Mouse (Mus musculus): ENCODE measurements around the gene Mageh1. TPM values are rescaled to one million over a fixed set of nuclear protein-coding genes. Genes with fewer than 3 reads are reported as not detected.
A peak's percentile ranks its signal among the peaks of the same experiment; 100 is the strongest.
"Not testable (repeated sequence)": the region's sequence is repeated elsewhere in the genome, so short reads cannot be mapped to it uniquely, and the experiment has no call there.

Mageh1 gene
- polyA plus RNA-seq (2016; fragmentation: Nextera tagmentation; extraction: Ambion mirVana), result 70.4 and 79.3 TPM in 2 replicates

DNA sequence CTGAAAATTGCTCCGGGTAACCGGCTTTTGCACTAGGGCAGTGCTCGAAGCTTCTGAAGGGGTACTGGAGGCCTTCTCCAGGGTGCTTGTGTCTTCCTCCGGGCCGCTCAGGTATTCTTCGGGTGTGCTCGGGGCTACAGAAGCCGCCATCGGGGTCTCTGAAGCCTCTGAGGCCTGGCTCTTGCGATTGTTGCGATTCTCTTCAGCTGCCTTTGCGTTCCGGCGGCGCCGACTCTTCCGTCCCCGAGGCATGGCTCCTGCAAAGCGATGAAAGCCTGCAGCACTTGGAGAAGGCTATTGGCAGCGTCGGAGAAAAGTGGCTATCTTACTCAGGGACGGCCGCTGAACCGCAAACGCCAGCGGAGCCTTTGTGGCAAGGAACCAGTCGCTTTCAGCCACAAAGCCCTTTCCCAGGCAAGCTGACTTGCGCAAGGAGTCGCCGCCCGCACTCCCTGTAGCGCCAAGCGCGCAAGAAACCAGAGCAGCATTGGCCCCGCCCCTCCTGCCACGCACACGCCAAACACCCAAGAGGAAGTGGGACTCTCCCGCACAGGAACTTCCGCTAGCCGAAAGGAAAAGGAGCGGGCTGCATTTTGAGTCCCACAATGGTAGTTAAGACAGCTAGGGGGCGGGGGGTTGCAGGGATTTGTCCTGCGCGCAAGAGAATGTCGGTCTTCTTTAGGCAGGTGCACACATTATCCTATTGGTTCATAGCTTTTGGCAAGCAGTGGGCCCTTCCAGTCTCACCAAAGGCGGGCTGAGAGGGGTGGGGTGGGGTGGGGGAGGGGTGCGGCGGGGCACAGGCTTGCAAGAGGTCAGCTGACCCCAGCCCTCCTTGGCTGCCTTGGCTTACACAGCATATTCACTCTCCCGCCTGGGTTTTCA, at the start of gene Mageh1:
TSS of gene Mageh1 (minus strand) at position 489 of the 885 bp plus-strand sequence.
- H3K9me3 ChIP-seq, result no peaks in the 10 kb centered on the region
- peaks cover 52% of the 10 kb centered on the region for H3K27me3 ChIP-seq (ENCODE audit: poor library complexity, severe bottlenecking)
- WGBS, result 17% methylated on average over 49 of the region's 49 CpGs
- peak within 1 kb of the TSS; percentile 61 for H3K4me3 ChIP-seq
- no peaks in the 10 kb centered on the region for H3K36me3 ChIP-seq (replicated peaks)
- peak within 1 kb of the TSS; percentile 94 for H3K27ac ChIP-seq
- DNase-seq (ENCODE audit: extremely low spot score, low spot score), result peak; percentile 81
- H3K4me1 ChIP-seq, result peaks cover 18% of the 10 kb centered on the region

DNA sequence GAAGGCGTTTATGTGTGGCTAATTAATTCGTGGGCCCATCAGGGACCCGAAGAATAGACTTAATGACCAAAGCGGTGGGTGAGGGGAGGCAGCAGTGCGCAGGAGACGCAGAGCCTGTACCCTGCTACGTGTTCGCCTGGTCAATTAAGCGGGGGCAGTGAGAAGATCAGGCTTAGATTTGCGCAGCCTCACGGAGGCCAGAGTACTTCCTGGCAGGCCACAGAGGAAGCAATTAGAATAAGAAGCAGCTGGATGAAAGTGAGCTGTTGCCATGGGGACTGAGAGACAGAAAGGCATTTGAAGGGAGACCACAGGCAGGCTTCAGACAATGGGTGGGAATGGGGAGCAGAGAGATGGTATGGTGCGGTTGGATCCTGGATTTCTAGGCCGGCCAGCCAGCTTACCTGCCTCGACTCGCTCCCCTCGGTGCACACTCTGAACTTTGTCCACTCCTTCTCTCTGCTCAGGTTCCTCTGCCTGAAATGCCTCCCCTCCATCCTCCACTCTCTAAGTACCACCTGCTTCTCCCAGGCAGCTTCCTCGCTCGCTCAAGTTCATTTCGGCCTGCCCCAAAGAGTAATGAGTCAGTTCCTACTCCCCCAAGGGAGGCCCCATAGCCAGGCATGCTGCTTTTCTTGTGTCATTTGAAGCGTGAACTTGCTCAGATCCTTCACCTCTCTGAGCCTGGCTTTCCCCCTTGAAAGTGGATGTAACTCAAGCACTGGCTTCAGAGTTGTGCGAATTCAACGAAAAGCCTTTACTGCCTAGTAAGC, 783 bp upstream of the Mageh1 start:
- H3K9me3 ChIP-seq; H3K36me3 ChIP-seq (replicated peaks); DNase-seq (ENCODE audit: extremely low spot score, low spot score): not testable (repeated sequence)
- Histone ChIP-seq H3K27ac (peak overlapping the region; percentile 94), H3K4me1 (peaks cover 18% of the 10 kb centered on the region), H3K27me3 (ENCODE audit: poor library complexity, severe bottlenecking) (peaks cover 59% of the 10 kb centered on the region), H3K4me3 (peak overlapping the region; percentile 61)
- WGBS, result 26% methylated on average over 7 of the region's 22 CpGs

- Histone ChIP-seq H3K27me3 (ENCODE audit: poor library complexity, severe bottlenecking) (peaks cover 24% of the 10 kb centered on the region), H3K4me1 (peaks cover 11% of the 10 kb centered on the region)
- DNase-seq (ENCODE audit: extremely low spot score, low spot score); H3K9me3 ChIP-seq; H3K27ac ChIP-seq; H3K36me3 ChIP-seq (replicated peaks); H3K4me3 ChIP-seq: not testable (repeated sequence)
These were observed 5.8 kb downstream of the Mageh1 start for GRCm38 (mm10) chrX:153031547-153031946.

DNA sequence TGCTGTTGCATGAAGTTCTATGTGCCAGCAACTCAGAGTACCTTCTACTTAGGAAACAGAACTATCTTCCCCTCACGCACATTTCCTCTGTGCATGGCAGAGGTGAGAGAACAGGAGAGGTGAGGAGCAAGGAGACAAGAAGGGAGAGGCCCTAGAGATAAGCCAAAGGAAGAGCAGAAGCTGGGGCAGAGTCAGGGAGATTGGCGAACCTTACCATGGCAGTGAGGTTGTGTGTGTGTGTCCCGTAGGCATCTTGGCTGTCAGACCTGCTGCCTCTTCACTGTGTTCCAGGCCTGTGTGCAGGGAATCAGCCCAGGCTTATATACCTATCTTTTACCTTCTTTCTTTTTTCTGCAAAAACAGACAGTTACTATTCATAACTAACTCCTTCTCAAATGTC, 11.7 kb downstream of the Mageh1 start:
- H3K27me3 ChIP-seq (ENCODE audit: poor library complexity, severe bottlenecking), result peaks cover 22% of the 10 kb centered on the region
- H3K36me3 ChIP-seq (replicated peaks); H3K4me1 ChIP-seq; H3K27ac ChIP-seq; DNase-seq (ENCODE audit: extremely low spot score, low spot score); H3K9me3 ChIP-seq; H3K4me3 ChIP-seq: not testable (repeated sequence)
- 100% methylated on average over 3 of the region's 3 CpGs for WGBS

DNA sequence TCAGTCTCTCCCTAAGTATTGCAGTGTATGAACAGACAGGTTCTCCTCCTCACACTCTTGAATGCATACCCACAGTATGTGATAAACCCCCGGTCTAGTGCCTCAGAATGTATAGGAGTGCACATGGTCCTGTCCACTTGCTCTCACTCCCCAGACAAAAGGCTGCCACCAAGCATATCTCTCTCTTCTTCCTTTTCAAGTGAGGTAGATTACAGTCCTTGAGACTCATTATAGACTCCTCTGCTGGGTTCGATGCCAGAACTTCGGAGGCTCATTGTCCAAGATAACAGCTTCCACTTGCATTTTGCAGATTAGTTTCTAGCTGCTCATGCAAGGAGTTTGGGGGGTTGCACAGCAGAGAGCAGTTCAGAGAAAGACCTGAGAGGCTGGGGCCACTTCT, 12.1 kb downstream of the Mageh1 start:
- not testable (repeated sequence) for H3K4me3 ChIP-seq; DNase-seq (ENCODE audit: extremely low spot score, low spot score); H3K9me3 ChIP-seq; H3K27ac ChIP-seq; H3K36me3 ChIP-seq (replicated peaks); H3K4me1 ChIP-seq
- no CpG with 5 or more reads among the region's 3 CpGs for WGBS
- peaks cover 22% of the 10 kb centered on the region for H3K27me3 ChIP-seq (ENCODE audit: poor library complexity, severe bottlenecking)

DNA sequence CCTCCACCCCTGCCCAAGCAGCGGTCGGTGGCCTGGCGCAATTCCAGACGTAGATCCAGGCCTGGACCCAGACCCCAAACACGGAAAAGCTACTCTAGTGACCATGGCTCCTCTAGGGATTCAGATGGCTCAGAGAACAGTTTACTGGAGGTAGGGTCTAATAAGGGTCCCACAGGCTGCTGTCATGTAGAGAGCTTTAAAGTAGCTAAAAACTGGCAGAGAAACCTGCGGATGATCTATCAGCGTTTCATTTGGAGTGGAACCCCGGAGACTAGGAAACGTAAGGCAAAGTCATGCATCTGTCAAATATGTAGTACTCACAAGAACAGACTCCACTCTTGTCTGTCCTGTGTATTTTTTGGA, 29.7 kb downstream of the Mageh1 start:
- no peak for DNase-seq (ENCODE audit: extremely low spot score, low spot score)
- Histone ChIP-seq H3K4me1 (no peaks in the 10 kb centered on the region), H3K36me3 (replicated peaks) (peaks cover 8% of the 10 kb centered on the region), H3K9me3 (no peaks in the 10 kb centered on the region), H3K27me3 (ENCODE audit: poor library complexity, severe bottlenecking) (peaks cover 51% of the 10 kb centered on the region), H3K4me3 (peak overlapping the region; percentile 65), H3K27ac (peak overlapping the region; percentile 93)
- WGBS, result 37% methylated on average over 9 of the region's 9 CpGs

DNA sequence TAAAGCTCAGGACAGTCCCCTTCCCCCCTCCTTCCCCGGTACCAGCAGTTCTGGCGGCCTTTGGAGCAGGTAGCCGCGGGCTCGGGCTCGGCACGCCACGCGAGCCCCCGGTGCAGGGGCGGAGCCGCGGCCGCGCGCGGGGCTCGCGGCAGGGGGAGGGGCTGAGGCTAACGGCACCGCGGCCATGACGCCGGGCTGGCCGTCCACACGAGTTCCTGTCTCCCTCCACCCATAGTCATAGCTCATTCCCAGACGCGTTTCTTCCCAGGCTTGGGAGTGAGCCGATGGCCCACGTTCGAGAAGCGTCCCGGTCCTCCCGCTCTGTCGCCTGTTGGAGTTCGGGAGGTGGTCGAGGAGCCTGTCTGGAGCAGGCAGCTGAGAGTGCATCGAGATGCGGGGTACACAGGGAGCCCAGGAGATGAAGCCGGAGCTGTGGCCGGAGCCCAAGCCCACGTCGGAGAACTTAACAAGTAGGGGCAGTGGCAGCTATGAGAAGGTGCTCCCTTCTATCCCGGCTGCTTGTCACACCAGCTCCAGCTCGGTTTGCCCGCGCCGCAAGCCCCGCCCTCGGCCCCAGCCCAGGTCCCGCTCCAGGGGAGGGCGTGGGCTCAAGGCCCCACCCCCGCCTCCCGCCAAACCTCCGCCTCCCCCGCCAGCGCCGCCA, 30.2 kb downstream of the Mageh1 start:
- 29% methylated on average over 53 of the region's 58 CpGs for WGBS
- no peaks in the 10 kb centered on the region for H3K9me3 ChIP-seq
- H3K4me3 ChIP-seq, result peak overlapping the region; percentile 65
- no peaks in the 10 kb centered on the region for H3K4me1 ChIP-seq
- peaks cover 46% of the 10 kb centered on the region for H3K27me3 ChIP-seq (ENCODE audit: poor library complexity, severe bottlenecking)
- DNase-seq (ENCODE audit: extremely low spot score, low spot score), result peak; percentile 48
- H3K27ac ChIP-seq, result peak overlapping the region; percentile 93
- H3K36me3 ChIP-seq (replicated peaks), result peaks cover 8% of the 10 kb centered on the region

- 20% methylated on average over 23 of the region's 23 CpGs for WGBS
- Histone ChIP-seq H3K9me3 (no peaks in the 10 kb centered on the region), H3K4me3 (peak within 1 kb of the TSS; percentile 65), H3K27me3 (ENCODE audit: poor library complexity, severe bottlenecking) (peaks cover 40% of the 10 kb centered on the region), H3K4me1 (no peaks in the 10 kb centered on the region), H3K36me3 (replicated peaks) (peaks cover 8% of the 10 kb centered on the region), H3K27ac (peak within 1 kb of the TSS; percentile 93)
- peak; percentile 59 for DNase-seq (ENCODE audit: extremely low spot score, low spot score)
These were observed 31.0 kb downstream of the Mageh1 start, which contains the start of gene Usp51 for GRCm38 (mm10) chrX:153006387-153006841. Usp51 (plus strand) TSS chrX:153006469.

GRCm38 (mm10) chrX:152996105-152996504, 41.3 kb downstream of the Mageh1 start:
- H3K27me3 ChIP-seq (ENCODE audit: poor library complexity, severe bottlenecking), result peaks cover 16% of the 10 kb centered on the region
- not testable (repeated sequence) for H3K27ac ChIP-seq; H3K4me1 ChIP-seq; H3K9me3 ChIP-seq; H3K36me3 ChIP-seq (replicated peaks); DNase-seq (ENCODE audit: extremely low spot score, low spot score); H3K4me3 ChIP-seq
- WGBS, result no CpG with 5 or more reads among the region's 3 CpGs

DNA sequence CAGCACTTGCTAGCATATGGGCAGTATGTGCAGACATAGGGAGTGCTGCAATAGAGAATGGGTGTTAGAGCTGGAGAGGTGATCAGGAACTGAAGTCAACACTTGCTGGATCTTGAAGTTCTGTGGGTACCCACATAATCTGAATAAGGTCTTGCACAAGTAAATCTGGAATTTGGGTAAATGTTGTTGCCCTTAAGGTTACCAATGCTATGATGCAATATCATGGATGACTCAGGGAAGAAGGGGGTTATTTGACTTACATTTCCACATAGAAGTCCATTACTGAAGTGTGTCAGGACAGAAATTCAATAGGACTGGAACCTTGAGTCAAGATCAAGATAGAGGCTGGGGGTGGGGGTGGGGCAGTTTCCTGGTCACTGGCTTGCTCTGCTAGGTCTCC, 47.5 kb downstream of the Mageh1 start:
- H3K27me3 ChIP-seq (ENCODE audit: poor library complexity, severe bottlenecking), result peaks cover 23% of the 10 kb centered on the region
- not testable (repeated sequence) for H3K9me3 ChIP-seq; H3K4me1 ChIP-seq; H3K27ac ChIP-seq; H3K4me3 ChIP-seq; H3K36me3 ChIP-seq (replicated peaks); DNase-seq (ENCODE audit: extremely low spot score, low spot score)

Measured in forebrain, embryonic 10.5 days (tissue).